Mouse (Mus musculus): ENCODE data around the gene Aebp2. TPM values are rescaled to one million over a fixed set of nuclear protein-coding genes. Genes with fewer than 3 reads are reported as not detected.
"Not testable (repeated sequence)": the region's sequence is repeated elsewhere in the genome, so short reads cannot be mapped to it uniquely, and the experiment has no call there.

Gene Aebp2
- polyA plus RNA-seq (2012; ENCODE audit: insufficient read depth, insufficient read length, missing spikeins): 41.3 and 46.1 TPM in 2 replicates

- Histone ChIP-seq H3K4me1 (ENCODE audit: control insufficient read depth, insufficient read depth, low read length) (peaks cover 44% of the 10 kb centered on the region), H3K27ac (ENCODE audit: insufficient read depth, low read depth, low read length) (peak within 1 kb of the TSS; percentile 86), H3K4me3 (ENCODE audit: insufficient read depth, low read length) (peak within 1 kb of the TSS; percentile 99)
- TF ChIP-seq CTCF (IDR thresholded peaks at IDR 0.05; ENCODE audit: low read depth, low read length) (no peak), POLR2A (IDR thresholded peaks at IDR 0.05; ENCODE audit: borderline replicate concordance, low read depth, low read length) (no peak)
These were observed at the start of gene Aebp2 for GRCm38 (mm10) chr6:140622391-140623225. Gene Aebp2, plus strand, starts transcription at chr6:140622663.

GRCm38 (mm10) chr6:140574943-140575342, 47.5 kb upstream of the Aebp2 start:
- no peak overlapping the region for H3K27ac ChIP-seq (ENCODE audit: insufficient read depth, low read depth, low read length)
- no peak for TF ChIP-seq POLR2A (IDR thresholded peaks at IDR 0.05; ENCODE audit: borderline replicate concordance, low read depth, low read length)
- no peak for TF ChIP-seq CTCF (IDR thresholded peaks at IDR 0.05; ENCODE audit: low read depth, low read length)
- no peak overlapping the region for H3K4me3 ChIP-seq (ENCODE audit: insufficient read depth, low read length)
- H3K4me1 ChIP-seq (ENCODE audit: control insufficient read depth, insufficient read depth, low read length): 0 out of 2 replicates have a peak, but pooled peaks cover under 1% of the 10 kb centered on the region

GRCm38 (mm10) chr6:140576133-140576532, 46.3 kb upstream of the Aebp2 start:
- Histone ChIP-seq H3K4me3 (ENCODE audit: insufficient read depth, low read length) (no peak overlapping the region), H3K27ac (ENCODE audit: insufficient read depth, low read depth, low read length) (no peak overlapping the region), H3K4me1 (ENCODE audit: control insufficient read depth, insufficient read depth, low read length) (peaks cover 4% of the 10 kb centered on the region; the same call in 1 of the 2 replicates)
- no peak for TF ChIP-seq CTCF (IDR thresholded peaks at IDR 0.05; ENCODE audit: low read depth, low read length)
- TF ChIP-seq POLR2A (IDR thresholded peaks at IDR 0.05; ENCODE audit: borderline replicate concordance, low read depth, low read length): no peak

GRCm38 (mm10) chr6:140576961-140577821, 45.3 kb upstream of the Aebp2 start:
- TF ChIP-seq CTCF (IDR thresholded peaks at IDR 0.05; ENCODE audit: low read depth, low read length) (no peak), POLR2A (IDR thresholded peaks at IDR 0.05; ENCODE audit: borderline replicate concordance, low read depth, low read length) (no peak)
- Histone ChIP-seq H3K4me3 (ENCODE audit: insufficient read depth, low read length) (no peak overlapping the region), H3K4me1 (ENCODE audit: control insufficient read depth, insufficient read depth, low read length) (peaks cover 4% of the 10 kb centered on the region; the same call in 1 of the 2 replicates), H3K27ac (ENCODE audit: insufficient read depth, low read depth, low read length) (no peak overlapping the region)

GRCm38 (mm10) chr6:140577822-140578170, 44.7 kb upstream of the Aebp2 start:
- TF ChIP-seq POLR2A (IDR thresholded peaks at IDR 0.05; ENCODE audit: borderline replicate concordance, low read depth, low read length): no peak
- no peak for TF ChIP-seq CTCF (IDR thresholded peaks at IDR 0.05; ENCODE audit: low read depth, low read length)
- H3K27ac ChIP-seq (ENCODE audit: insufficient read depth, low read depth, low read length): no peak overlapping the region
- no peak overlapping the region for H3K4me3 ChIP-seq (ENCODE audit: insufficient read depth, low read length)
- peaks cover 4% of the 10 kb centered on the region; the same call in 1 of the 2 replicates for H3K4me1 ChIP-seq (ENCODE audit: control insufficient read depth, insufficient read depth, low read length)

GRCm38 (mm10) chr6:140578985-140579384, 43.5 kb upstream of the Aebp2 start:
- not testable (repeated sequence) for H3K27ac ChIP-seq (ENCODE audit: insufficient read depth, low read depth, low read length); H3K4me3 ChIP-seq (ENCODE audit: insufficient read depth, low read length); H3K4me1 ChIP-seq (ENCODE audit: control insufficient read depth, insufficient read depth, low read length)

GRCm38 (mm10) chr6:140580170-140580569, 42.3 kb upstream of the Aebp2 start:
- H3K27ac ChIP-seq (ENCODE audit: insufficient read depth, low read depth, low read length): no peak overlapping the region
- TF ChIP-seq CTCF (IDR thresholded peaks at IDR 0.05; ENCODE audit: low read depth, low read length): no peak
- TF ChIP-seq POLR2A (IDR thresholded peaks at IDR 0.05; ENCODE audit: borderline replicate concordance, low read depth, low read length): no peak
- H3K4me3 ChIP-seq (ENCODE audit: insufficient read depth, low read length): no peak overlapping the region
- H3K4me1 ChIP-seq (ENCODE audit: control insufficient read depth, insufficient read depth, low read length): peaks cover 4% of the 10 kb centered on the region; the same call in 1 of the 2 replicates

- no peak overlapping the region for H3K4me3 ChIP-seq (ENCODE audit: insufficient read depth, low read length)
- no peak for TF ChIP-seq POLR2A (IDR thresholded peaks at IDR 0.05; ENCODE audit: borderline replicate concordance, low read depth, low read length)
- H3K27ac ChIP-seq (ENCODE audit: insufficient read depth, low read depth, low read length): no peak overlapping the region
- H3K4me1 ChIP-seq (ENCODE audit: control insufficient read depth, insufficient read depth, low read length): no peaks in the 10 kb centered on the region
These were observed 35.7 kb upstream of the Aebp2 start for GRCm38 (mm10) chr6:140586714-140587259.

- TF ChIP-seq CTCF (IDR thresholded peaks at IDR 0.05; ENCODE audit: low read depth, low read length) (no peak), POLR2A (IDR thresholded peaks at IDR 0.05; ENCODE audit: borderline replicate concordance, low read depth, low read length) (no peak)
- no peak overlapping the region for H3K4me3 ChIP-seq (ENCODE audit: insufficient read depth, low read length)
- H3K4me1 ChIP-seq (ENCODE audit: control insufficient read depth, insufficient read depth, low read length): peaks cover 8% of the 10 kb centered on the region
- no peak overlapping the region for H3K27ac ChIP-seq (ENCODE audit: insufficient read depth, low read depth, low read length)
These were observed 31.1 kb upstream of the Aebp2 start for GRCm38 (mm10) chr6:140591331-140591730.

All from bone marrow macrophage, adult 2 months (primary cell).